Mouse (Mus musculus) natural killer cell, adult 2 months (primary cell): ENCODE data around the gene Scd2.
"Not testable (repeated sequence)": the region's sequence is repeated elsewhere in the genome, so short reads cannot be mapped to it uniquely, and the experiment has no call there.

Experiments used
- DNase-seq, 2 experiments: peaks; one replicate each; pipeline ENCODE4 v3.0.0; 2022; ENCODE audit warnings: low spot score in 2 of 2

Gene Scd2

DNA sequence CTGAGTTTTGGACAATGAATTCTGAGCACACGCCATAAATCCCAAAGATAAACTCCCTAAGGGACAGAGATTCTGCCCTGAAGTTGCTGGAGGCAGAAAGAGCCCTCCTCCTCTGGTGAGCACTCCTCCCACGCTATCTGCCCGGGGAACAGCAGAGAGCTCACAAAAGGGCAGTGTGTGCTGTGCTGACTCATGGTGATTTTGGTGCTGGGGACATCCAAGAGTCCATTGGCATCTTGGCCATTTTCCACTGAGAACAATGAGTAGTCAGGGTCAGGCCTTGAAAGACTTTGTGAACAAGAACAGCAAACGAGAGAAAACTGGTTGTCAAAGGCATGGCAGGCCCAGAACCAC lies 18.5 kb downstream of the Scd2 start:
- no peak for DNase-seq

DNA sequence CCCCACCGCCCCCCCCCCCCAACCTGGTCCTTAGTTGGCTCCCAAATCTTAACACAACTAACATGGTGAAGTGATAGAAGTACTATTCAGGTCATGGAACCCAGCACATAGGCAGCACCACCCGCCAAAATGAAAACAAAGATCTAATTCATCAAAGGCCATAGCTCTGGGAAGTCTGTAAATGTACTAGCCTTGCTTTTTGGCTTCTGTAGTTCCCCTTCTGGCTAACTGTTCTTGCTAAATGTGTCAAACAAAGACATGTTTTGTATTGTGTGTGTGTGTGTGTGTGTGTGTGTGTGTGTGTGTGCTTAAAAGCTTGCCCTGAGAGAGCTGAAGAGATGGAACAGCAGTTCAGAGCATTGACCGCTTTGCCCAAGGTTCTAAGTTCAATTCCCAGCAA lies 19.6 kb downstream of the Scd2 start:
- no peak for DNase-seq

DNA sequence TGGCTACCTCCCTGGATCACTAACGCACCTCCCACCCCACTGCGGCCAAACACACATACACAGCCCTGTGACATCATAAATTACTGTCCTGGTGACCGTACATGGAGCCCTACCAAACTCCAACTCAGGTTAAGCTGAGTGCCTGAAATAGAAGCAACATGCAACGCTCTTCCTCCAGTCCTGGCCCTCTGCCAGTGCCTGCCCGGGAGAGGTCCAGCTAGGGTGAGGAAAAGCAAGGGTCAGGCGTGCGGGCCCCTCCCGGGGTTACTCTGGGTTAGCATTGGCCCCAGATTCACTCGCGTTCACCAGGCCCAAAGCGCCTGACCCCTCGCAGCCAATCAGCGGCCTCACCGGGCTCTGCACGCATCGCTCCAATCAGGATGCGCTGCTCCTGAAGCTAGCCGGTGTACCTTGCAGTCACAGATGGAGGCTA lies 20.9 kb downstream of the Scd2 start:
- peak; percentile 60 to 65 for DNase-seq

DNA sequence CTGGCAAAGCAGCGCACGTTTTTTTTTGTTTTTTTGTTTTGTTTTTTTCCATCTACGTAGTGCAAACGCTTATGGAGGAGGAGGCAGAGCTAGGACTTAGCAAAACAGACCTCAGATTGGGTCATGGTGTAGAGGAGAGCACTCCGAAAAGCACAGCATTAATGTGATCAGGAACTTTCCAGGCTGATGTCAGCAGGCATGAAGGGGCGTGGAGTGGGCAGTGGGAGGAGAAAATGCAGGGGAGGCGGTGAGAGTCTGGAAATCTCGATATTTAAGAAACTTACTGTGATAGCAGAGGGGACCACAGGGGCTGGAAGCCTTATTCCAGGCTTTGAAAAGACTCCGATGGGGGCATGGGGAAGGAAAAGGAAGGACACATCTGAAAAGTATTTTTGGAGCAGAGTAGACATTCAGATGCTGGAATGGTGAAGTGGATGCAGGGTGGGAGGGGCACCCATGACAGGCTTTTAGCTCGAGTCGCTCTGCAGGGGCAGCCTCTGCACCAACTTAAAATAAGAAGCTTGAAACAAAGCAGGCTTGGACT lies 21.5 kb downstream of the Scd2 start:
- peak; percentile 16 to 20 for DNase-seq

DNA sequence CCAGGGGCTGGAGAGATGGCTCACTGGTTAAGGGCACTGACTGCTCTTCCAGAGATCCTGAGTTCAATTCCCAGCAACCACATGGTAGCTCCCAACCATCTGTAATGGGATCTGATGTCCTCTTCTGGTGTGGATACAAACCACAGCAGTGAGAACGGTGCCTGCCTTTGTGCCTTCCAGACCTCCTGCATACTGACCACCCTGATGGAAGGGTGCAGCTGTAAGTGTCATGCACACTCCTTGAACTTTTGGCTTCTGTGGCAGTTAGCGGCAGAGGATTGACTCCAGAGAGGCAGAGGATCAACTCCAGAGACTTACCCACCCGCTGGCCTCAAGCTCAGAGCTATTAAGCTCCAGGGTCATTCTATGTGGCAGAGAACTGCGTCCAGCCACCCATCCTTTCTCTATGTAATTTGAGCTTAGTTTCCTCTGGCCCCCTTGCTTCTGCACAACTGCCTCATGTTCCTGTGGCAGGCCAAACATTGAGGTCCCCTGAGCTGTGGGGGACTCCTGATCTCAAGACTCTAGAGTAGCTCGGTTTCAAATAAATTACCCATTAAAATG lies 23.4 kb downstream of the Scd2 start:
- DNase-seq = no peak

DNA sequence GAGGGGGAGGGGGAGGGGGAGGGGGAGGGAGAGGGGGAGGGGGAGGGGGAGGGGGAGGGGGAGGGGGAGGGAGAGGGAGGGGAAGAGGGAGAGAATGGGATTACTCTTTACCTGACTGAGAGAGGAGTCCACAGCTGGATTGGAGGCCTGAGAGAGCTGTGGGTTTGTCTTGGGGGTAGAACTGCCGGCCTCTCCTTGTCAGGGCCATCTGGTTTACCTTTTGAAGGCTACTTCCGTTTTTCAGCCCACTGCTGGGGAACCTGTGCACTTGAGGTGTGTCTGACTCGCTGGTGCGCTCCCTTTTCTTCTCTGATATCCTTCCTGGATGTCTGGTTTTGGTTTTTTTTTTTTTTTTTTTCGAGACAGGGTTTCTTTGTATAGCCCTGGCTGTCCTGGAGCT lies 23.9 kb downstream of the Scd2 start:
- no peak for DNase-seq

DNA sequence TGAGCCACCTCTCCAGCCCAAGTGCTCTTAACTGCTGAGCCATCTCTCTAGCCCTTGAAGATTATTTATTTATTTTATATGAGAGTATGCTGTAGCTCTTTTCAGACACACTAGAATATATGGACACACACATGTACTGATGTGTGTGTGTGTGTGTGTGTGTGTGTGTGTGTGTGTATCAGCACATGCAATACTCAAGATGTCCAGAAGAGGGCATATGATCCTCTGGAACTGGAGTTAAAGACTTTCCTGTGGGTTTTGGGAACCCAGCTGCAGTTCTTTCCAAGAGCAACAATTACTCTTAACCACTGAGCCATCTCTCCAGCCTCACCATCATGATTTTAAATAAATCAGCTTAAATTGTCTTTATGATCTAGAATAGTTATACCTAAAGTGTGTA lies 25.1 kb downstream of the Scd2 start:
- DNase-seq = no peak

DNA sequence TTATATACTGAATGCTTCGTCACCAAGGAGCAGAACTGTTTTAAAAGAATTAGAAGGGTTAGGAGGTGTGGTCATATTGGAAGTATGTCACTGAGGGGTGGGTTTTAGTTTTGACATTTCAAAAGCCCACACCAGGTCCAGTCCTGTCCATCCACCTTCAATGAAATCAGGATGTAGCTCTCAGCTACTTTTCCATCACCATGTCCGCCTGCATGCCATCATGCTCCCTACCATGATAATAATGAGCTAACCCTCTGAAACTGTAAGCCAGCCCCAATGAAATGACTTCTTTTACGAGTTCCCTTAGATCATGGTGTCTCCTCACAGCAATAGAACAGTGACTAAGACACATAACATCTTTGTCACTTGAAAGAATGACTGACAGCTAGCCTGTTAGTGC lies 26.8 kb downstream of the Scd2 start:
- DNase-seq = no peak

DNA sequence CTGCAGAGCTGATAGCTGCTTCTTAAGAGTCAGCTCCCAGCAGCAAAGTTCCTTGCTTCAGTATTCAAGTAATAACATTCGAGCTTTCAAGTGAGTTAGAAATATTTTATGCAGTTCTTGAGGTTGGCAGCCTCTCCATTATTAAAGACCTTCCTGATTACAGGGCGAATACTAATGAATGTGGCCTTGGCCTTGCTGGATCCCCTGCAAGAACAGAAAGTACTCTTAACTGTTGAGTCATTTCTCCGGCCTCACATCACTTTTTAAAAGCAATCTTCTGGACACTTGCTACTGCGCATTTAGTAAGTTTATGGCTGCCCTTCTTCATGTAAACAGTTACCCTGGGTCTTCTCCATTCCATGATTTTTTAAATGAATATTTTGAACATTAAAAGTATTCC lies 27.7 kb downstream of the Scd2 start:
- DNase-seq = no peak

DNA sequence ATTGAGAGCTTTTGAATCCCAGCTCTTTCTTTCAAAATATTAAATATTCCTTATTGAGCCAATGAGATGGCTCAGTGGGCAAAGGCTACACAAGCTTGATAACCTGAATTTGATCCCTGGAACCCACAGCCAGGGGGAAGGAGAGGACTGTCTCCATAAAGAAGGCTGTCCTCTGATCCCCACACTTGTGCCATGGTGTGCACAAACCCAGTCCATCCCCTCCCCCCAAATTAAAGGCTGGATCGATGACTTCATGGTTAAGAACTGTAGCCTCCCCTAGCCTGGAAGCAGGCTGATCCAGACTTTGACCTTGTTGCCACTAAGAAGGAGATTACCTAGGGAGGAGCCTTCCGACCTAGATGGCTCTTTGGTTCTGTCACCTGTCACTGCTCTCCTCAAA lies 28.2 kb downstream of the Scd2 start:
- no peak for DNase-seq

DNA sequence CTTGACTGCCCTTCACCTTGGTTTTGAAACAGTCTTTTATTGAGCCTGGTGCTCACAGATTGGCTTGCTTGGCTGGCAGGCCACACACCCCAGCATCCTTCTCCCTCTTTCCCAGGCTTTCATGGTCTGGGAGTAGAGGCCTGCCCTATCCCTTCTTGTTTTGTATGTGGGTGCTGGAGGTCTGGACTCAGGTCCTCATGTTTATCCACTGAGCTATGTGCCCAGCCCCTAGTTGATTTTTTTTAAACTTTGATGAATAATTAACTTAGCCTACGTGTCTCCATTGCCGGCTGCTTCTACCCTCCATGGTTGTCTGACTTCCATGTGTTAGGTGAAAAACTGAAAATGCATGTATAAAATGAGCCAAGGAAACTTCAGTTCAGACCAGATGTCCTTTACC lies 36.1 kb downstream of the Scd2 start:
- no peak for DNase-seq

DNA sequence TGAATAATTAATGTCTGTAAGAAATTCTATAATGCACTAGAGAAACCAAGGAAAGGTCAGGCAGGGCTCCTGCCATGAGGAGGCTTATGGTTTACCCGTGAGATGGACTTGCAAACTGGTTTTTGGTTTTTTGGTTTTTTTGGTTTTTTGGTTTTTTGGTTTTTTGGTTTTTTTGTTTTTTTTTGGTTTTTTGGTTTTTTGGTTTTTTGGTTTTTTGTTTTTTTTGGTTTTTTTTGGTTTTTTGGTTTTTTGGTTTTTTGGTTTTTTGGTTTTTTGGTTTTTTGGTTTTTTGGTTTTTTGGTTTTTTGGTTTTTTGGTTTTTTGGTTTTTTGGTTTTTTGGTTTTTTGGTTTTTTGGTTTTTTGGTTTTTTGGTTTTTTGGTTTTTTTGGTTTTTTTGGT lies 37.7 kb downstream of the Scd2 start:
- not testable (repeated sequence) for DNase-seq

DNA sequence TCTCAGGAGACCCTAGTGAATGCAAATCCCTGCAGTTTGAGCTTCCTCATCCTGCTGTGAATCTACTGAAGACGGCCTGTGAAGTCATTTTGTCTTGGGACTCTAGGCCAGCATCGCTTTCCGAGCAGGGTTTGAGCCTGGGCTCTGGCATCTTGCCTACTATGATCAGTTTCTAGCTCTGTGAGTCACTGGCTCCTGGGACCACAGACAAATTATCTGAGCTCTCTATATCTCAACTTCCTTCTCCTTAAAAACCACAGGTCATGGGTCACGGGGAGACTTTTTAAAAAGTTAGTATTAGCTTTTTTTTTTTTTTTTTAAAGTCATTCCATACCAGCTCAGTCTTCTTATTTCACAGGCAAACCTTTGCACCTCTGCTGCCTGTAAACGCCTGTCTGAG lies 38.4 kb downstream of the Scd2 start:
- no peak for DNase-seq

DNA sequence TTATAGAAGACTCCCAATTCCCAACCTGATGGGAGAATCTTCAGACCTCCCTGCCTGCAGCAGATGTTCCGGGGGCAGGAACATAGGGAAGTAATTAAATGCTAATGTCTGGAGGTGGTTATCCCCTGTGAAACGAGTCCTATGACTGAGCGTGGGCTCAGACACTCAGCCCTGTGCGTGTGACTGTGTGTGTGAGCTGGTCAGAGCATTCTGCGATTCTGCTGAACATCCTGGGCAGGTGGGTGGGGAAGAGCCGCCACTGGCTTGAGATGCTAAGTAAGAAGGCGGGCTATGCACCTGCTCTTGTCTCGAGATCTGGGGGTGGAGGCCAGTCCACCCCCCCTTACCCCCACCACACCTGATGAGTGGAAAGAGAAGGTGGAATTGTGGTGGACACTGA lies 38.9 kb downstream of the Scd2 start:
- peak in 1 of 2 experiments; percentile 23 for DNase-seq

DNA sequence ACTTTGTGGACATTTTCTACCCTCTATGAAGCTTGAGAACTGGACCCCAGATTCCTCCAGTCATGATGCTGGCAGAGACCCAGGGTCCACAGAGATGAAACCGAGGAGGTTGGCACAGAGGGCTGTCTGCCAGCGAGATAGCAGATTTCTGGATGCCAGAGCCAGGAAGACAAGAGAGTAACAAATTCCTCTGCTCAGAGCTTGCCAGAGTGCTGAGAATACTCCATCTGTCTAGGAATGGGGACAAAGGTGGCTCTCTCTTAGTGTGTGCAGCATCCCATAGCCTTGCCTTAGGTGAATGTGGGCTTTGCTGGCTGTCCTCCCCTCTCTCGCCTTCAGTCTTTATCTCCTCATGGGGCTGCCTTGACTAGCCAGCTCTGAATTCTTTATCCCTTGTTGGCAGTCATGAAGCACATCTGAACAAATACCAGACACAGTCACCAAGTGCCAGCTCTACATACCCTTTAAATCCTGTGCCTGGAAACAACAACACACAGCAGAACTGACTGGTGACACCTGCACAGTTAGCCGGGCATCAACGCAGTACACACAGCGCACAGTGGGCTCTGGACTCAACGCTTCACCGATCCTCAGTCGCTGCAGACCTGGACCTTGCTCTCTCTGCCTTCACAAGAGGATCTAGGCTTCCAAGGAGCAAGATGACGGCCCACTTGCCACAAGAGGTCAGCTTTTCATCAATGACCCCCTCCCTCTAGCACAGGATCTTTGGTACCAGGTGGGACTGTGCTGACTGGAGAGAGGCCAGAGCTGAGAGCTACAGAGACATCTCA lies 39.6 kb downstream of the Scd2 start, which contains the start of gene Scd4:
Scd4 (plus strand) TSS at position 260 of the 791 bp plus-strand sequence.
- no peak for DNase-seq

DNA sequence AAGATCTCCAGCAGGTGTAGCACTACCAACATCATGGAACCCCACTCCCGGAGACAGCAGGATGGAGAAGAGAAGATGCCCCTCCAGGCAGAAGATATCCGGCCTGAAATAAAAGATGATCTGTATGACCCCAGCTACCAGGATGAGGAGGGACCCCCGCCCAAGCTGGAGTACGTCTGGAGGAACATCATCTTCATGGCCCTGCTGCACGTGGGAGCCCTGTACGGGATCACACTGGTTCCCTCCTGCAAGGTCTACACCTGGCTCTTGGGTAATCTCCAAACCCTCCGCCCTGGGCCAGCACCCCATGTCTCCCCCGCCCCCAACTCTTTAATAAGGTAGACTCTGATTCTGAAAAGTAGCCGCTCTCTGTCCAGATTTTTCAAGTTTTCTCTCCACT lies 40.5 kb downstream of the Scd2 start:
- no peak for DNase-seq

DNA sequence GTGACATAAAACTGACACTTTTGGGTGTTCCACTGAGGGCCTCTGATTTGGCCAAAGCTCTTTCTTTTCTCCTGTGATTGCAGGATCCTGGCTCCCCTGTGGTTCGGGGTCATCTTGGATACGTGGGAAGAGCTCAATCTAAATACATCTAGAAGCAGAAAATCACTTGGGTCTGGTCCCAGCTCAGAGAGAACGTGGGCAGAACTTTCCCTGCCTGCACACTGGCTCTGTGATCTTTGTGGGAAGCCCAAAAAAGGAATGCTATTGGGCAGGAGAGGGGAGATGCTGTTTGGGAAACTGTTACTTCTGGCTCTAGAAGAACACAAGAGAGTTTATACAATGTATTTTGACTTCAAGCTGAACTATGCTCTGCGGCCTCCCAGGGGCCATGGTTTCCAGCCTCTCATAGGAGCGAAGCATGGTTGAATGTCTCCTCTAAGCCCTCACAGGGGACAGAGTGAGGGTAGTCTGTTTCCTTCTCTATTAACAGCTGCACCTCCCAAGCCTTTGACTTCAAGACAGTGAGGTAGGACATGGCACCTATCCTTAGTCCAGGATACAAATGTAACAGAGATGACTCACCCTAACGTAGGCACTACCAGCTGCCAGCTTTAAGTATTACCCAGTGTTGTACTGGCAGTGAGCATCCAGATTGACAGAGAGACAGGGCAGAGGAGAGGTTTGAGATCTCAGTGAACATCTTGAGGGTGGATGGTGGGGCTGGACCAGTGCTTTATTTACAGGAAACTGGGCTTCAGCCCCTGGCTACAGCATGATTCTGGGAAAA lies 42.6 kb downstream of the Scd2 start:
- no peak for DNase-seq

DNA sequence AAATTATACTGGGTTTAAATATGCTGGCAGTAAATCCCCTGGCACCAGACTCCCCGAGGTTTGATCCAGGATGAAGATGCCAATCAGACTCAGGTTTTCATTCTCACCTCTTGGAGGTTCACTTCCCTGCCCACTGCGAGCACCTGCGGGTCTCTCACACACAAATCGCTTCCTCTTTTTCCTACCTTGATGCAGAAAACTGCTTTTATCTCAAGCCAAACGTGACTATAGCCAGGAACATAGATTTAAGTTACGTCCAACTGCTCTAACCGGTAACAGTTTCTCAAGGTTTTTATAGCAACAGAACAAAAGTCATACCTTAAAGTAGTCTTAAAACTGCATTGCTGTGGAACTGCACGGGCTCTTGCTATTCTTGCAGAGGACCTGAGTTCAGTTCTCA lies 56.2 kb downstream of the Scd2 start:
- no peak for DNase-seq

DNA sequence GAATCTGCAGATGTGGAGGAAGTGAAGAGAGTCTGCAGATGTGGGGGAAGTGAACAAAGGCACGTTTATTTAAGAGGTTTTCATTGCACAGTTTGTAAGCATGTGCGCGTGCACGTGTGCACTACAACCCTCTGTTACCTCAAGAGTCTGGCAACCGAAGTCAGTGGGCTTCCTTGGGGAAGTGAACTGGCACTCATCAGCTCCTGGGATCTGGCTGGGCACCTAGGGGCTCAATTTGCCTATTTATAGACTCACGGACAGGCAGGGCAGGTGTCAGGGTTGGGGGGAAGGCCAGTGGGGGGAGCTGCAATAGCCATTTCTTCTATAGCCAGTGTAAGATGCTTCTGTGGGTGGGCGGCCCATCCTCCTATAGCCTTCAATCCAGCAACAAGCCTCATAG lies 58.3 kb downstream of the Scd2 start:
- peak in 1 of 2 experiments; percentile 60 for DNase-seq
